17 mouse cellular contexts compared by ENCODE assay signal in genomic region chr2:109881111-109881510, GRCm38 (mm10).
"Had no signal": no experiment of that assay in that cellular context is flagged by ENCODE, and none has a peak within 500 bp of the region (broad histone marks: within the 10 kb centered on the region; RNA-seq: fewer than 3 reads in every experiment).

No protein-coding gene starts in this region.

- DNase-seq: retina, postnatal 1 day; right cerebral cortex, adult 18-20 months; right cerebral cortex, postnatal 14 days; right cerebral cortex, postnatal 25 days; right cerebral cortex, postnatal 4 days; spleen, adult 18-20 months; thymus, adult 18-20 months; thymus, adult 2 months; thymus, postnatal 14 days; thymus, postnatal 25 days; thymus, postnatal 36 days; thymus, postnatal 4 days had no signal

- H3K36me3 ChIP-seq: neural tube, embryonic 12.5 days; neural tube, embryonic 13.5 days; neural tube, embryonic 15.5 days; stomach, embryonic 15.5 days had no signal

- H3K9me3 ChIP-seq: neural tube, embryonic 12.5 days; neural tube, embryonic 13.5 days; neural tube, embryonic 15.5 days; stomach, embryonic 15.5 days had no signal

- H3K27me3 ChIP-seq: neural tube, embryonic 12.5 days; neural tube, embryonic 13.5 days; neural tube, embryonic 15.5 days; stomach, embryonic 15.5 days had no signal

- H3K4me3 ChIP-seq: neural tube, embryonic 12.5 days; neural tube, embryonic 13.5 days; neural tube, embryonic 15.5 days; stomach, embryonic 15.5 days had no signal

- H3K9ac ChIP-seq: neural tube, embryonic 12.5 days; neural tube, embryonic 13.5 days; neural tube, embryonic 15.5 days; stomach, embryonic 15.5 days had no signal

- H3K4me2 ChIP-seq: neural tube, embryonic 12.5 days; neural tube, embryonic 13.5 days; neural tube, embryonic 15.5 days; stomach, embryonic 15.5 days had no signal

- H3K27ac ChIP-seq: neural tube, embryonic 12.5 days; neural tube, embryonic 13.5 days; neural tube, embryonic 15.5 days; stomach, embryonic 15.5 days; stomach, postnatal 0 days had no signal

- H3K4me1 ChIP-seq: neural tube, embryonic 12.5 days; neural tube, embryonic 13.5 days; neural tube, embryonic 15.5 days; stomach, embryonic 15.5 days had no signal
